In genomic region chr13:93326326-93326725, GRCm38 (mm10) we compare ENCODE assay signal across 25 mouse cellular contexts.
"Had no signal": no experiment of that assay in that cellular context is flagged by ENCODE, and none has a peak within 500 bp of the region (broad histone marks: within the 10 kb centered on the region; RNA-seq: fewer than 3 reads in every experiment).

No protein-coding gene starts in this region.

- DNase-seq: gastrocnemius, postnatal 10 days; gastrocnemius, postnatal 25 days; heart, adult 11 months; heart, adult 2 months; heart, postnatal 10 days; kidney, adult 11 months; kidney, adult 2 months; kidney, adult 9 months; kidney, postnatal 14 days; kidney, postnatal 36 days; layer of hippocampus, adult 9-11 months; layer of hippocampus, postnatal 36 days; left cerebral cortex, postnatal 4 days had no signal

- H3K27me3 ChIP-seq: heart, embryonic 13.5 days; heart, embryonic 15.5 days; hindbrain, embryonic 13.5 days; hindbrain, embryonic 15.5 days; kidney, embryonic 15.5 days; limb, embryonic 13.5 days; limb, embryonic 15.5 days; liver, embryonic 12.5 days had no signal

- ATAC-seq: hindbrain, postnatal 0 days; intestine, embryonic 16.5 days; liver, embryonic 12.5 days had no signal

- H3K36me3 ChIP-seq: heart, embryonic 13.5 days; heart, embryonic 15.5 days; hindbrain, embryonic 13.5 days; hindbrain, embryonic 15.5 days; kidney, embryonic 15.5 days; limb, embryonic 13.5 days; limb, embryonic 15.5 days; liver, embryonic 12.5 days had no signal

- H3K27ac ChIP-seq: heart, embryonic 13.5 days; hindbrain, embryonic 13.5 days; hindbrain, embryonic 15.5 days; hindbrain, postnatal 0 days; kidney, embryonic 15.5 days; kidney, postnatal 0 days; limb, embryonic 13.5 days; limb, embryonic 15.5 days; liver, embryonic 12.5 days had no signal

- H3K4me1 ChIP-seq: hindbrain, embryonic 15.5 days; kidney, embryonic 15.5 days; limb, embryonic 13.5 days; limb, embryonic 15.5 days had no signal

- H3K4me2 ChIP-seq: heart, embryonic 11.5 days; heart, embryonic 13.5 days; heart, embryonic 15.5 days; hindbrain, embryonic 13.5 days; hindbrain, embryonic 15.5 days; kidney, embryonic 15.5 days; limb, embryonic 13.5 days; limb, embryonic 15.5 days; liver, embryonic 12.5 days had no signal

- H3K9me3 ChIP-seq: heart, embryonic 13.5 days; heart, embryonic 15.5 days; hindbrain, embryonic 15.5 days; limb, embryonic 13.5 days; limb, embryonic 15.5 days; liver, embryonic 12.5 days had no signal

- H3K9ac ChIP-seq: heart, embryonic 13.5 days; heart, embryonic 15.5 days; hindbrain, embryonic 13.5 days; hindbrain, embryonic 15.5 days; kidney, embryonic 15.5 days; limb, embryonic 13.5 days; limb, embryonic 15.5 days; liver, embryonic 12.5 days had no signal

- H3K4me3 ChIP-seq: heart, adult 2 months; heart, embryonic 13.5 days; heart, embryonic 15.5 days; hindbrain, embryonic 13.5 days; hindbrain, embryonic 15.5 days; kidney, embryonic 15.5 days; limb, embryonic 13.5 days; limb, embryonic 15.5 days; liver, embryonic 12.5 days had no signal
